Mouse (Mus musculus) MEL (cell line): Measurements from ENCODE around the gene Ybx2. TPM values are rescaled to one million over a fixed set of nuclear protein-coding genes. Genes with fewer than 3 reads are reported as not detected.

Experiments used
- DNase-seq: peaks from one replicate; pipeline ENCODE4 v3.0.0; 2011; ENCODE audit warnings: low read depth, low spot score
- H3K27ac ChIP-seq: 2 replicates; pipeline ENCODE4 v1.5.1; 2012; ENCODE audit warnings: low read depth, mild to moderate bottlenecking, control low read depth, low read length, moderate library complexity; ENCODE audit not compliant: control insufficient read depth
- H3K27me3 ChIP-seq, 2 experiments: fragments of 150-350 bp in 1 of 2; sonication (generic) in 1 of 2; 2 replicates each; pipeline ENCODE4 v1.6.1; 2012; ENCODE audit warnings: low read length in 2 of 2, mild to moderate bottlenecking in 2 of 2, improper control_type of control experiment in 1 of 2, moderate library complexity in 1 of 2; ENCODE audit not compliant: insufficient read depth in 2 of 2, control insufficient read depth in 1 of 2
- H3K36me3 ChIP-seq, 2 experiments: 2 replicates each; pipeline ENCODE4 v1.6.1; 2012 to 2014; ENCODE audit warnings: low read length in 2 of 2, improper control_type of control experiment in 1 of 2, inconsistent platforms in 1 of 2, mild to moderate bottlenecking in 1 of 2; ENCODE audit not compliant: insufficient read depth in 2 of 2, control insufficient read depth in 1 of 2
- H3K4me1 ChIP-seq, 2 experiments: fragments of 150-350 bp in 1 of 2; sonication (generic) in 1 of 2; 2 replicates each; pipeline ENCODE4 v1.6.1; 2012; ENCODE audit warnings: low read length in 2 of 2, improper control_type of control experiment in 1 of 2, mild to moderate bottlenecking in 1 of 2; ENCODE audit not compliant: insufficient read depth in 2 of 2, control insufficient read depth in 1 of 2
- H3K4me3 ChIP-seq, 2 experiments: fragments of 150-350 bp in 1 of 2; sonication (generic) in 1 of 2; 2 replicates each; pipeline ENCODE4 v1.5.1; 2012; ENCODE audit warnings: low read depth in 2 of 2, low read length in 2 of 2, mild to moderate bottlenecking in 2 of 2, moderate library complexity in 2 of 2, control low read depth in 1 of 2, improper control_type of control experiment in 1 of 2; ENCODE audit not compliant: control insufficient read depth in 1 of 2, insufficient read depth in 1 of 2
- H3K79me2 ChIP-seq: 2 replicates; pipeline ENCODE4 v1.6.1; 2012; ENCODE audit warnings: mild to moderate bottlenecking, low read length, moderate library complexity; ENCODE audit not compliant: control insufficient read depth, poor library complexity, insufficient read depth
- H3K9ac ChIP-seq: 2 replicates; pipeline ENCODE4 v1.6.1; 2012; ENCODE audit warnings: low read depth, mild to moderate bottlenecking, control low read depth, low read length, moderate library complexity; ENCODE audit not compliant: control insufficient read depth, poor library complexity, severe bottlenecking
- H3K9me3 ChIP-seq: fragments of 150-350 bp; sonication (generic); replicated peaks from 2 replicates; pipeline ENCODE4 v1.6.1; 2012; ENCODE audit warnings: mild to moderate bottlenecking, low read length, improper control_type of control experiment, moderate library complexity; ENCODE audit not compliant: insufficient read depth
- BHLHE40 ChIP-seq: IDR thresholded peaks from 2 replicates; pipeline ENCODE4 v1.6.1; 2012; ENCODE audit warnings: low read depth, mild to moderate bottlenecking, inconsistent platforms, low read length, improper control_type of control experiment, borderline replicate concordance
- CHD1 ChIP-seq: IDR thresholded peaks from 2 replicates; pipeline ENCODE4 v1.6.1; 2012; ENCODE audit warnings: low read depth, mild to moderate bottlenecking, inconsistent platforms, low read length, improper control_type of control experiment
- CHD2 ChIP-seq: IDR thresholded peaks from 2 replicates; pipeline ENCODE4 v1.6.1; 2011; ENCODE audit warnings: low read length, improper control_type of control experiment
- CTCF ChIP-seq, 3 experiments: IDR thresholded peaks in 2 of 3; conservative IDR thresholded peaks in 1 of 3; 2 replicates each; pipeline ENCODE4 v1.5.1; 2011 to 2012; ENCODE audit warnings: low read length in 3 of 3, low read depth in 2 of 3, mild to moderate bottlenecking in 2 of 3, improper control_type of control experiment in 1 of 3, inconsistent platforms in 1 of 3, mixed read lengths in 1 of 3, moderate library complexity in 1 of 3; ENCODE audit not compliant: control insufficient read depth in 1 of 3, insufficient read depth in 1 of 3, poor library complexity in 1 of 3, severe bottlenecking in 1 of 3
- ELF1 ChIP-seq: IDR thresholded peaks from 2 replicates; pipeline ENCODE4 v1.6.1; 2014; ENCODE audit warnings: low read depth, mild to moderate bottlenecking, inconsistent platforms, low read length, improper control_type of control experiment, moderate library complexity
- EP300 ChIP-seq, 2 experiments: IDR thresholded peaks; 2 replicates each; pipeline ENCODE4 v1.6.1; 2011; ENCODE audit warnings: improper control_type of control experiment in 2 of 2, low read length in 2 of 2, low read depth in 1 of 2, mild to moderate bottlenecking in 1 of 2
- ETS1 ChIP-seq: IDR thresholded peaks from 2 replicates; pipeline ENCODE4 v1.6.1; 2012; ENCODE audit warnings: low read depth, mild to moderate bottlenecking, inconsistent platforms, low read length, improper control_type of control experiment, moderate library complexity
- GABPA ChIP-seq: IDR thresholded peaks from 2 replicates; pipeline ENCODE4 v1.6.1; 2012; ENCODE audit warnings: low read depth, mild to moderate bottlenecking, inconsistent platforms, low read length, improper control_type of control experiment, moderate library complexity
- HCFC1 ChIP-seq: IDR thresholded peaks from 2 replicates; pipeline ENCODE4 v1.6.1; 2012; ENCODE audit warnings: low read depth, mild to moderate bottlenecking, inconsistent platforms, low read length, improper control_type of control experiment, moderate library complexity
- JUND ChIP-seq: IDR thresholded peaks from 2 replicates; pipeline ENCODE4 v1.6.1; 2011; ENCODE audit warnings: low read depth, mild to moderate bottlenecking, improper control_type of control experiment, low read length
- KAT2A ChIP-seq: conservative IDR thresholded peaks from 2 replicates; pipeline ENCODE4 v1.6.1; 2012; ENCODE audit warnings: low read depth, low read length, improper control_type of control experiment, inconsistent platforms
- MAFK ChIP-seq: IDR thresholded peaks from 2 replicates; pipeline ENCODE4 v1.6.1; 2011; ENCODE audit warnings: low read depth, mild to moderate bottlenecking, low read length, improper control_type of control experiment, borderline replicate concordance
- MAZ ChIP-seq: IDR thresholded peaks from 2 replicates; pipeline ENCODE4 v1.6.1; 2012; ENCODE audit warnings: low read depth, mild to moderate bottlenecking, inconsistent platforms, low read length, improper control_type of control experiment
- MXI1 ChIP-seq: IDR thresholded peaks from 2 replicates; pipeline ENCODE4 v1.6.1; 2011; ENCODE audit warnings: mild to moderate bottlenecking, low read depth, low read length, improper control_type of control experiment
- NELFE ChIP-seq: IDR thresholded peaks from 2 replicates; pipeline ENCODE4 v1.6.1; 2011; ENCODE audit warnings: low read depth, low read length, improper control_type of control experiment
- NRF1 ChIP-seq: IDR thresholded peaks from 2 replicates; pipeline ENCODE4 v1.6.1; 2014; ENCODE audit warnings: low read depth, mild to moderate bottlenecking, inconsistent platforms, low read length, improper control_type of control experiment, moderate library complexity; ENCODE audit not compliant: poor library complexity, insufficient read depth, severe bottlenecking
- POLR2A ChIP-seq, 2 experiments: IDR thresholded peaks; 2 replicates each; pipeline ENCODE4 v1.6.1; 2011 to 2012; ENCODE audit warnings: low read length in 2 of 2, mild to moderate bottlenecking in 2 of 2, control low read depth in 1 of 2, improper control_type of control experiment in 1 of 2, low read depth in 1 of 2, moderate library complexity in 1 of 2; ENCODE audit not compliant: control insufficient read depth in 1 of 2, insufficient read depth in 1 of 2, poor library complexity in 1 of 2
- POLR2AphosphoS2 ChIP-seq: IDR thresholded peaks from 2 replicates; pipeline ENCODE4 v1.6.1; 2011; ENCODE audit warnings: low read length, improper control_type of control experiment
- POLR2AphosphoS5 ChIP-seq: IDR thresholded peaks from 2 replicates; pipeline ENCODE4 v1.6.1; 2012; ENCODE audit warnings: low read depth, borderline replicate concordance, mild to moderate bottlenecking, inconsistent platforms, low read length, moderate library complexity, mixed read lengths
- RAD21 ChIP-seq: IDR thresholded peaks from 2 replicates; pipeline ENCODE4 v1.6.1; 2011; ENCODE audit warnings: mild to moderate bottlenecking, low read depth, low read length, improper control_type of control experiment
- SIN3A ChIP-seq: IDR thresholded peaks from 2 replicates; pipeline ENCODE4 v1.6.1; 2012; ENCODE audit warnings: low read length, improper control_type of control experiment, inconsistent platforms
- SMC3 ChIP-seq: IDR thresholded peaks from 2 replicates; pipeline ENCODE4 v1.6.1; 2011; ENCODE audit warnings: low read depth, low read length, improper control_type of control experiment
- TAL1 ChIP-seq: IDR thresholded peaks from 2 replicates; pipeline ENCODE4 v1.6.1; 2012; ENCODE audit warnings: mild to moderate bottlenecking, inconsistent platforms, low read length, moderate library complexity, mixed read lengths
- TBP ChIP-seq: IDR thresholded peaks from 2 replicates; pipeline ENCODE4 v1.8.0; 2011; ENCODE audit warnings: low read depth, low read length, improper control_type of control experiment
- TCF12 ChIP-seq: IDR thresholded peaks from 2 replicates; pipeline ENCODE4 v1.6.1; 2014; ENCODE audit warnings: low read depth, mild to moderate bottlenecking, inconsistent platforms, low read length, improper control_type of control experiment, moderate library complexity
- UBTF ChIP-seq: IDR thresholded peaks from 2 replicates; pipeline ENCODE4 v1.6.1; 2012; ENCODE audit warnings: low read depth, mild to moderate bottlenecking, inconsistent platforms, low read length, improper control_type of control experiment, moderate library complexity, borderline replicate concordance; ENCODE audit not compliant: insufficient read depth
- USF2 ChIP-seq, 2 experiments: IDR thresholded peaks; 2 replicates each; pipeline ENCODE4 v1.6.1; 2011 to 2012; ENCODE audit warnings: improper control_type of control experiment in 2 of 2, low read length in 2 of 2, borderline replicate concordance in 1 of 2, inconsistent platforms in 1 of 2, low read depth in 1 of 2, mild to moderate bottlenecking in 1 of 2; ENCODE audit not compliant: insufficient read depth in 1 of 2
- ZC3H11A ChIP-seq: IDR thresholded peaks from 2 replicates; pipeline ENCODE4 v1.6.1; 2012; ENCODE audit warnings: low read depth, mild to moderate bottlenecking, inconsistent platforms, low read length, improper control_type of control experiment
- ZMIZ1 ChIP-seq: IDR thresholded peaks from 2 replicates; pipeline ENCODE4 v1.6.1; 2012; ENCODE audit warnings: low read depth, mild to moderate bottlenecking, inconsistent platforms, low read length, improper control_type of control experiment, moderate library complexity
- polyA plus RNA-seq, 2 experiments: library from polyadenylated mRNA; stranded (reverse) in 1 of 2; unstranded in 1 of 2; fragments of >175 nt in 1 of 2; fragments of >200 nt in 1 of 2; gene quantifications; 2 replicates each; pipeline versions ENCODE4 v1.2.1 to v1.2.4; 2012; ENCODE audit warnings: low replicate concordance in 2 of 2, low read depth in 1 of 2; ENCODE audit not compliant: insufficient read length in 2 of 2, insufficient read depth in 1 of 2, missing spikeins in 1 of 2
- total RNA-seq: library from RNA; depleted of rRNA; stranded (reverse); fragments of 300-350 nt; gene quantifications from 2 replicates; pipeline ENCODE4 v1.2.3, GENCODE M21; 2012

The Ybx2 gene
- total and polyA plus RNA-seq, 3 experiments: 0.50 to 0.92 TPM; not detected in 1

GRCm38 (mm10) chr11:69927501-69927900, 8.1 kb upstream of the Ybx2 start:
- Histone ChIP-seq H3K27ac (no peak overlapping the region), H3K9ac (no peak overlapping the region), H3K79me2 (no peaks in the 10 kb centered on the region), H3K4me1 (peaks cover 14 to 34% of the 10 kb centered on the region in 2 experiments), H3K9me3 (no peaks in the 10 kb centered on the region), H3K27me3 (no peaks in the 10 kb centered on the region), H3K36me3 (peaks cover 0 to 41% of the 10 kb centered on the region in 2 experiments; a peak in 2 of 4 replicates), H3K4me3 (no peak overlapping the region)
- no peak for DNase-seq
- no peak for TF ChIP-seq CHD2
- TF ChIP-seq POLR2AphosphoS2: no peak
- TF ChIP-seq POLR2AphosphoS5: peak; percentile 72; the same call in 1 of the 2 replicates
- TF ChIP-seq CTCF (IDR thresholded peaks at IDR 0.05 in 2 of 3, conservative IDR thresholded peaks at IDR 0.05 in 1 of 3; ENCODE audit: control insufficient read depth in 1 of 3, insufficient read depth in 1 of 3, low read depth in 2 of 3, low read length in 3 of 3, poor library complexity in 1 of 3, severe bottlenecking in 1 of 3): peak in 1 of 3 experiments; percentile 17; a peak in 1 of 6 replicates
- no peak for TF ChIP-seq ETS1
- no peak for TF ChIP-seq MAZ
- no peak for TF ChIP-seq EP300 (IDR thresholded peaks at IDR 0.05; ENCODE audit: low read depth in 1 of 2, low read length in 2 of 2)
- no peak for TF ChIP-seq KAT2A
- TF ChIP-seq SIN3A: no peak
- TF ChIP-seq GABPA: no peak

- Histone ChIP-seq H3K4me1 (peaks cover 6 to 33% of the 10 kb centered on the region in 2 experiments; a peak in 3 of 4 replicates), H3K9ac (no peak overlapping the region), H3K27ac (peak overlapping the region; percentile 74), H3K4me3 (no peak overlapping the region), H3K27me3 (no peaks in the 10 kb centered on the region), H3K36me3 (peaks cover 0 to 33% of the 10 kb centered on the region in 2 experiments; a peak in 2 of 4 replicates), H3K9me3 (no peaks in the 10 kb centered on the region), H3K79me2 (no peaks in the 10 kb centered on the region)
- peak; percentile 87 for DNase-seq
- TF ChIP-seq TBP (no peak), TAL1 (no peak), CHD2 (no peak), UBTF (no peak), POLR2A (IDR thresholded peaks at IDR 0.05; ENCODE audit: control insufficient read depth in 1 of 2, insufficient read depth in 1 of 2, low read depth in 1 of 2, low read length in 2 of 2, poor library complexity in 1 of 2) (peak in 1 of 2 experiments; percentile 29; a peak in 1 of 4 replicates), USF2 (IDR thresholded peaks at IDR 0.05; ENCODE audit: borderline replicate concordance in 1 of 2, insufficient read depth in 1 of 2, low read depth in 1 of 2, low read length in 2 of 2) (no peak), NELFE (peak; percentile 33; the same call in 1 of the 2 replicates), CTCF (IDR thresholded peaks at IDR 0.05 in 2 of 3, conservative IDR thresholded peaks at IDR 0.05 in 1 of 3; ENCODE audit: control insufficient read depth in 1 of 3, insufficient read depth in 1 of 3, low read depth in 2 of 3, low read length in 3 of 3, poor library complexity in 1 of 3, severe bottlenecking in 1 of 3) (no peak), SMC3 (no peak), NRF1 (0 out of 2 replicates have a peak, but pooled peaks have one; percentile 5), SIN3A (peak; percentile 90), ELF1 (0 out of 2 replicates have a peak, but pooled peaks have one; percentile 35), MAZ (peak; percentile 72; the same call in 1 of the 2 replicates), ZMIZ1 (no peak), BHLHE40 (peak; percentile 66; the same call in 1 of the 2 replicates), KAT2A (no peak), POLR2AphosphoS2 (no peak), MXI1 (peak; percentile 70), CHD1 (no peak), ZC3H11A (0 out of 2 replicates have a peak, but pooled peaks have one; percentile 12), TCF12 (peak; percentile 42; the same call in 1 of the 2 replicates), JUND (no peak), EP300 (IDR thresholded peaks at IDR 0.05; ENCODE audit: low read depth in 1 of 2, low read length in 2 of 2) (peak; percentile 74 to 94), MAFK (no peak), RAD21 (no peak), ETS1 (peak; percentile 90), HCFC1 (peak; percentile 67)
Measured at GRCm38 (mm10) chr11:69929712-69930111, 5.9 kb upstream of the Ybx2 start.
